Mouse (Mus musculus) G1E (cell line): ENCODE measurements around the gene Hist1h3b. TPM values are rescaled to one million over a fixed set of nuclear protein-coding genes. Genes with fewer than 3 reads are reported as not detected.
"Not testable (repeated sequence)": the region's sequence is repeated elsewhere in the genome, so short reads cannot be mapped to it uniquely, and the experiment has no call there.

ENCODE experiments used
- ATAC-seq: 2 replicates; pipeline ENCODE4 v1.8.0; 2016; ENCODE audit warnings: mild to moderate bottlenecking; ENCODE audit not compliant: insufficient number of reproducible peaks, poor library complexity, low FRiP score, severe bottlenecking; ENCODE audit errors: extremely low read depth
- DNase-seq: peaks from one replicate; pipeline ENCODE4 v3.0.0; 2012; ENCODE audit warnings: low spot score
- H3K27me3 ChIP-seq: 2 replicates; pipeline ENCODE4 v1.6.1; 2012; ENCODE audit warnings: mild to moderate bottlenecking, low read length, inconsistent platforms; ENCODE audit not compliant: insufficient read depth
- H3K36me3 ChIP-seq: replicated peaks from 2 replicates; pipeline ENCODE3; 2012; ENCODE audit warnings: mild to moderate bottlenecking, inconsistent platforms
- H3K4me1 ChIP-seq: 2 replicates; pipeline ENCODE4 v1.6.1; 2012; ENCODE audit warnings: low read depth, low read length, inconsistent platforms, mixed read lengths; ENCODE audit not compliant: insufficient read depth
- H3K4me3 ChIP-seq: 2 replicates; pipeline ENCODE4 v1.5.1; 2012; ENCODE audit warnings: low read depth, mild to moderate bottlenecking, inconsistent platforms, low read length, moderate library complexity, mixed read lengths
- H3K9me3 ChIP-seq: replicated peaks from 2 replicates; pipeline ENCODE4 v1.6.1; 2012; ENCODE audit warnings: inconsistent platforms
- CTCF ChIP-seq: IDR thresholded peaks from 2 replicates; pipeline ENCODE4 v1.5.1; 2012; ENCODE audit warnings: low read depth, low read length, inconsistent platforms, mixed read lengths
- GATA1 ChIP-seq: IDR thresholded peaks from 2 replicates; pipeline ENCODE4 v1.6.1; 2012; ENCODE audit warnings: borderline replicate concordance, low read length, inconsistent platforms, mixed read lengths
- GATA2 ChIP-seq: IDR thresholded peaks from 2 replicates; pipeline ENCODE4 v1.6.1; 2012; ENCODE audit warnings: low read depth, low read length, inconsistent platforms, borderline replicate concordance
- POLR2AphosphoS5 ChIP-seq: IDR thresholded peaks from 2 replicates; pipeline ENCODE4 v1.6.1; 2012; ENCODE audit warnings: low read depth, low read length, inconsistent platforms; ENCODE audit not compliant: insufficient replicate concordance
- TAL1 ChIP-seq: conservative IDR thresholded peaks from 2 replicates; pipeline ENCODE4 v1.6.1; 2012; ENCODE audit warnings: low read depth, low read length, inconsistent platforms, mixed read lengths
- polyA plus RNA-seq: library from polyadenylated mRNA; stranded (reverse); fragments of >175 nt; gene quantifications from 2 replicates; pipeline ENCODE4 v1.2.3, GENCODE M21; 2012
- total RNA-seq, 2 experiments: library from RNA; stranded (forward) in 1 of 2; stranded (reverse) in 1 of 2; fragments of 200-1000 nt in 1 of 2; fragments of >200 nt in 1 of 2; fragmentation: Nextera tagmentation in 1 of 2; gene quantifications; 2 replicates each; pipeline ENCODE4 v1.2.3; 2014 to 2017

Hist1h3b gene
- total and polyA plus RNA-seq, 3 experiments: 5.7 to 955 (median 745) TPM

DNA sequence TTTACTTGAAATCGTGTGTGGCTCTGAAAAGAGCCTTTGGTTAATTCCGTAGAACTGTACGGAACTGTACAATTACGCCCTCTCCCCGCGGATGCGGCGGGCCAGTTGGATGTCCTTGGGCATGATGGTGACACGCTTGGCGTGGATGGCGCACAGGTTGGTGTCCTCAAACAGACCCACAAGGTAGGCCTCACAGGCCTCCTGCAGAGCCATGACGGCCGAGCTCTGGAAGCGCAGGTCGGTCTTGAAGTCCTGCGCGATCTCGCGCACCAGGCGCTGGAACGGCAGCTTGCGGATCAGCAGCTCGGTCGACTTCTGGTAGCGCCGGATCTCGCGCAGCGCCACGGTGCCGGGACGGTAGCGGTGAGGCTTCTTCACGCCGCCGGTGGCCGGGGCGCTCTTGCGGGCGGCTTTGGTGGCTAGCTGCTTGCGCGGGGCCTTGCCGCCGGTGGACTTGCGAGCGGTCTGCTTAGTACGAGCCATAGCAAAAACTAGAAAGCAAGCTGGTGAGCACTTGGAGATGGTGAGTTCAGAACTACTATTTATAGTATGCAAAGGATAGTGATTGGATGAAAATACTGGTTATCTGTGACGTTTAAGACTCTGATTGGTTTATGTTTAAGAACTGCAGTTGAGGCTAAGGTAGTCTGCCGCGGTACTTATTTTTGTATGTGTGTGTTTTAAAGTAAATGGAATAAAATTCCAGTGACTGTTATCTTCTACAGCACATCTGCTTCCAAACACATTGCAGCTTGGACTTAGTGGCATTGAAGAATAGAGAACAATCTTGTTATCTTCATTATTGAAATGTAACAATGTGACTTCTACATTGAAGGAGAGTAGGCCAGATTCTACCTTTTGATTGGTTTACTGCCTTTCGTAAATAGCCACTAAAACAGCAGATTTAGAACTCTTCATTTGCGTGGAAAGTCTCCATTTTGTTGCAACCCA, 10.1 kb downstream of the Hist1h3b start, which contains the start of gene Hist1h3a:
Gene Hist1h3a (minus strand): TSS at position 516 of the 951 bp plus-strand sequence.
- Histone ChIP-seq H3K4me1 (peaks cover 54% of the 10 kb centered on the region), H3K4me3 (peak within 1 kb of the TSS; percentile 68)
- DNase-seq (peak; percentile 57), ATAC-seq (peak; percentile 36; the same call in 1 of the 2 replicates)
- H3K36me3 ChIP-seq, H3K9me3 ChIP-seq, H3K27me3 ChIP-seq: not testable (repeated sequence)
- TF ChIP-seq TAL1: 0 out of 2 replicates have a peak, but pooled peaks have one; percentile 13
- peak; percentile 95 for TF ChIP-seq POLR2AphosphoS5

DNA sequence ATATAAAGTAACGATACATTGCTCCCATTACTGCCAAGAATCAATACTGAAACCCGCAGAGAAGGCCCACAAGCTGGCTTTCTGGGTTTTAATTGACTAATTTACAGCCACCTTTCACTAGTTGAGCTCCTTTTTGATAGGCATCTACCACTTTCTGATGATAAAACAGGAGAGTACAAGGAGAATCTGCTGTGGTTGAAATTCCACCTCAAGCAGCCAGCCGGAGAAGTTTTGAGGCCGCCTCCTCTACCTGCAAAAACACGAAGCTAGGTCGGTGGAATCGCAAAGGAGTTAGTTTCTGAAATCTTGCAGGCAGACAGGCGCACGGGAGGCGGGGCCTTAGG, 11.1 kb downstream of the Hist1h3b start:
- H3K27me3 ChIP-seq: no peaks in the 10 kb centered on the region

DNA sequence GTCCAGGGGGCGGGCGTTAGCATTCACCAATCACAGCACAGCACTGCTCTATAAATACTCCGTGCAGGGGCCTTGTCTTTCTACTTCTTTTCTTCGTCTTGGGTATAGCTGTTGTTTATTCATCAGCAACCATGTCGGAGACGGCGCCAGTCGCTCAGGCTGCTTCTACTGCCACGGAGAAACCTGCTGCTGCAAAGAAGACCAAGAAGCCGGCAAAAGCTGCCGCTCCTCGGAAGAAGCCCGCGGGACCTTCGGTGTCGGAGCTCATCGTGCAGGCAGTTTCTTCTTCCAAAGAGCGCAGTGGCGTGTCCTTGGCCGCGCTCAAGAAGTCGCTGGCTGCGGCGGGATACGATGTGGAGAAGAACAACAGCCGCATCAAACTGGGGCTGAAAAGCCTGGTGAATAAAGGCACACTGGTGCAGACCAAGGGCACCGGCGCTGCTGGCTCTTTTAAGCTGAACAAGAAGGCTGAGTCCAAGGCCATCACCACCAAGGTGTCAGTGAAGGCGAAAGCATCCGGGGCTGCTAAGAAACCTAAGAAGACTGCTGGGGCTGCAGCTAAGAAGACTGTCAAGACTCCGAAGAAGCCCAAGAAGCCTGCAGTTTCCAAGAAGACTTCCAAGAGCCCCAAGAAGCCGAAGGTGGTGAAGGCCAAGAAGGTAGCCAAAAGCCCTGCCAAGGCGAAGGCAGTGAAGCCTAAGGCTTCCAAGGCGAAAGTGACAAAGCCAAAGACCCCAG, 11.7 kb downstream of the Hist1h3b start, which contains the start of gene Hist1h1a:
Gene Hist1h1a (plus strand): TSS at position 81 of the 738 bp plus-strand sequence.
- Histone ChIP-seq H3K27me3 (no peaks in the 10 kb centered on the region), H3K4me3 (peak within 1 kb of the TSS; percentile 64), H3K9me3 (no peaks in the 10 kb centered on the region), H3K36me3 (no peaks in the 10 kb centered on the region), H3K4me1 (peaks cover 59% of the 10 kb centered on the region)
- peak; percentile 25 for ATAC-seq
- TF ChIP-seq CTCF (no peak), GATA2 (no peak), GATA1 (no peak), POLR2AphosphoS5 (peak; percentile 98), TAL1 (no peak)
- DNase-seq: peak; percentile 74

More for the DNA sequence above, 11.1 kb downstream of the Hist1h3b start:
- Histone ChIP-seq H3K9me3 (no peaks in the 10 kb centered on the region), H3K4me3 (peak overlapping the region; percentile 64; the same call in 1 of the 2 replicates), H3K36me3 (no peaks in the 10 kb centered on the region), H3K4me1 (peaks cover 55% of the 10 kb centered on the region)
- no peak for TF ChIP-seq POLR2AphosphoS5
- TF ChIP-seq GATA1: no peak
- TF ChIP-seq TAL1: no peak
- DNase-seq (no peak), ATAC-seq (no peak)

DNA sequence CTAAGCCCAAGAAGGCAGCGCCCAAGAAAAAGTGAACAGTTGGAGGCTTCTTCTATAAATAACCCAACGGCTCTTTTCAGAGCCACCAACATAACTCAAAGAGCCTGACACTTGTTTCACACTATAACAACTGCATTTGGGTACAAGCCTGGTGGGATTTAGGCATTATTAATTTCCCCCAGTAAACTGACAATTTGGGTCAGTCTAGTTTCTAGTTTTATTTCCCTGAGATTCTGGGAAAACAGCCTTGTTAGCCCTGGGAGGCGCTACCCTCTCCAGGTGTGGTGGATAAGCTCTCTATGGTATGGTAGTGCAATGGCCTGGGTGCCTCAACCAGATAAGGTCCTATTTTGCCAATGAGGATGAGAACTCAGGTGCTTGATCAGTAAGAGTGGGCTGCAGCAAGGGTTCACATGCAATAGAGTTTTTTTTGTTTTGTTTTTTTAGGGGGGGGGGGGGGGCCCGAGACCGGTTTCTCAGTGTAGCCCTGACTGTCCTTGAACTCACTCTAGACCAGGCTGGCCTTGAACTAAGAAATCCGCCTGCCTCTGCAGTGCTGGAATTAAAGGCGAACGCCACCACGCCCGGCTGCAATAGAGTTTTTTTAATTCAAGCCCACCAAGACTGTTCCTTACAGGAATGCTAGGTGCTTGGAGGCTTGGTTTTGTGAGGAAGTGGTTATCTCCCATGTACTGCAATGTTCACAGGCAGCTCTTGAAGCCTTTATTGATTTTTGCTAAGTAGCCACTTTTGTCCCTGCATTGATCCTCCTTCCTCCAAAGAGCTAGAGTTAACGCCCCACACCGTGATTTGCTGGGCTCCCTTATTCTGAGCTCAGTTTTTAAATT, 12.5 kb downstream of the Hist1h3b start:
- Histone ChIP-seq H3K4me1 (peaks cover 60% of the 10 kb centered on the region), H3K4me3 (peak overlapping the region; percentile 64; the same call in 1 of the 2 replicates), H3K36me3 (no peaks in the 10 kb centered on the region), H3K9me3 (no peaks in the 10 kb centered on the region), H3K27me3 (no peaks in the 10 kb centered on the region)
- DNase-seq (no peak), ATAC-seq (no peak)
- peak; percentile 98; the same call in 1 of the 2 replicates for TF ChIP-seq POLR2AphosphoS5
- TF ChIP-seq TAL1: no peak

DNA sequence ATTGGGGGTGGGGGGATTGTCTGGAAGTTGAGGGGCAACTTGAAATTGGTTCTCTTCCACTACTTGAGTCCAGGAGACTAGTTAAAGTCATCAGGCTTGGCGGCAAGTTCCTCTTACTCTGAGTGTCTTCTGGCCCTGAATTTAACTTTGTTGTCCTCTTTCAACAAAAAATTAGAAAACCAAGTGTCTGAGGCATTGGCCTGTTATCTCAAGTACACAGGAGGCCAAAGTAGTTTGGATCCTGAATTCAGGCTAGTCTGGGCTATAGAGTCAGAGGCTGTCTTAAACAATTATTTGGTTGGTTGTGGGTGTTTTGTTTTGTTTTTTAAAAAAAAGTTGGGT, 13.1 kb downstream of the Hist1h3b start:
- Histone ChIP-seq H3K4me1 (peaks cover 60% of the 10 kb centered on the region), H3K4me3 (no peak overlapping the region; the same call in 1 of the 2 replicates), H3K9me3 (no peaks in the 10 kb centered on the region), H3K36me3 (no peaks in the 10 kb centered on the region), H3K27me3 (no peaks in the 10 kb centered on the region)
- no peak for DNase-seq
- no peak for TF ChIP-seq CTCF
- TF ChIP-seq GATA2: no peak
- TF ChIP-seq POLR2AphosphoS5: peak; percentile 98; the same call in 1 of the 2 replicates
- TF ChIP-seq GATA1: no peak
- TF ChIP-seq TAL1: no peak
- ATAC-seq: no peak

DNA sequence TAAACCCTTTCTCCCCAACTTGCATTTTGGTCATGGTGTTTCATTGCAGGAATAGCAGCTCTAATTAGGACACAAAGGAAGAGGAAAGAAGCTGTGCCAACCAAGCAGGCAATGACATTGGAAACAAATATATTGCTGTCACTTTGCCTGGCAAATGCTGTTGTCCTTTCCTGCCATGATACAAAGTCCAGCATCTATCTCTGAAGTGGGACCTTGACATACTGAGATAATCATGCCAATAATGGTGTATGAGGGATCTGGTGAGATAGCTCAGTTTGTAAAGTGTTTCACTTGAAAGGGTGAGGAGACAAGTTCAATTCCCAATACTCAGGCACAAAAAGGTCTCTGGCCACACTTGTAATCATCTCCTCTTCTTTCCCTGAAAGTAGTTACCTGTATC, 14.7 kb downstream of the Hist1h3b start:
- no peaks in the 10 kb centered on the region for H3K27me3 ChIP-seq
- DNase-seq (no peak), ATAC-seq (no peak)
- no peaks in the 10 kb centered on the region for H3K36me3 ChIP-seq
- peaks cover 60% of the 10 kb centered on the region for H3K4me1 ChIP-seq
- H3K4me3 ChIP-seq: no peak overlapping the region
- H3K9me3 ChIP-seq: no peaks in the 10 kb centered on the region
- no peak for TF ChIP-seq POLR2AphosphoS5
- no peak for TF ChIP-seq GATA1
